Mouse (Mus musculus) right cerebral cortex, postnatal 4 days (tissue): ENCODE results near the gene Hcar2.

ENCODE experiments used
- DNase-seq: peaks from one replicate; pipeline ENCODE4 v3.0.0-alpha.2; 2022

Gene Hcar2

DNA sequence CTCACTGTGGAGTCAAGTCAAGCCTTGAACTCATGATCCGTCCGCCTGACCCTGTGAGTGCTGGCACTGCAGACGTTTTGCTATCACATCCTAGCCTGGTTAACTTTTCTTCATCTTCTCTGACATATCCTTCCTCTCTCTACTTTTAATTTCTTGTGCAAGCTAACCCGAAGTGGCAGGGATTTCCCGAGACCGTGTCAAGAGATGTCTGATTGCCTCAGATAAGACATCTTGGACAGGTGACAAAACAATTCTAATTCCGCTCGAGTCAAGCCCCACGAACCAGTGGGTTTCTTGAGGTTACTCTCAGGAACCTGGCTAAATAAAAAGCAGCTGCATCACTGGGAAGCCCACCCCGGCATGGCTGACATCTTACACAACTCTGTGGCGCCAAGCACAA lies 6.5 kb downstream of the Hcar2 start:
- DNase-seq, result no peak

DNA sequence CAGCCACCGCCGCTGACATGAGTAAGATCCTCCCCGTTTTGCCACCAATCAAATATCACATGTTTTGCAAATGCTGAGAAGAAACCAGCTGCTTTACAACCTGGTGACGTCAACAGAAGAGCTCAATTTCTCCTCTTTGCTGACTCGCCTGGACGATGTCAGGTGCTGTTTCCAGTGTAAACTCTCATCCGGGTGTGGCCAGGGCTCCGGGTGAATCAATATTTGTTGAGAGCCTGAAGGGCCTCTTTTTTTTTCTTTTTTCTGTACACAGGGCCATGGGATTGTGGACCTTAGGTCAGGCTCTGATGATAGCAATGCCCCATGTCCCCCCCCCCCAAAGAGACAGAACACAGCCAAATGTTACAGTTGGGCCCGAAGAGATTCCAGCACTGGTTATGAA lies 10.8 kb downstream of the Hcar2 start:
- DNase-seq, result no peak

DNA sequence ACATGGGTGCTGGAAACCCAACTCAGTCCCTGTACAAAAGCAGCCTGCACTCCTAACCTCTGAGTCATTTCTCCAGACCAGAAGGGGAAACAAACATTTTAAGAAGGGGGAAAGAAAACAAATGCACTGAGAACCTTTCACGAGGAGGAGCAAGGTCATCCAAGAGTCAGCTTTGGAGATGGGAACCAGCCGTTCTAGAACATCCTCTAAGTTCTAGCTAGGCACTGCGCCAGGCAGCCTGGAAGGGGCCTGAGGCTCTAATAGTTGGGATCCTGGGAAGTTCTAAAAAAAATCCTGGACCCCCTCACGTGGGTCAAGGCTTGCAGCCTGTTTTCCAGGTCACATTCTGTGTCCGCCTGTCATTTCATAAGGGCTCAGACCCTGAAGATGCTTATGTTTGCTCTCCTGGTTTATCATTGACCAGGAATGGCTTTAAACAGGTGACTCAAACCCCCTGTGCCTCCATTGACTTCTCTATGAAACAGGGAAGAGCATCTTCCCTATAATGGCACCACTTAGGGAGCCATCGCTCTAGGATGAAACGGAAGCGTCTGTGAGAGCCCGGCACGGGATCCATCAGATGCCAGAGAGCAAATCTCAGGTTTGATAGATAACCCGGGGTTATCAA lies 11.3 kb downstream of the Hcar2 start:
- no peak for DNase-seq

GRCm38 (mm10) chr5:123851398-123851797 lies 13.9 kb downstream of the Hcar2 start:
- no peak for DNase-seq

DNA sequence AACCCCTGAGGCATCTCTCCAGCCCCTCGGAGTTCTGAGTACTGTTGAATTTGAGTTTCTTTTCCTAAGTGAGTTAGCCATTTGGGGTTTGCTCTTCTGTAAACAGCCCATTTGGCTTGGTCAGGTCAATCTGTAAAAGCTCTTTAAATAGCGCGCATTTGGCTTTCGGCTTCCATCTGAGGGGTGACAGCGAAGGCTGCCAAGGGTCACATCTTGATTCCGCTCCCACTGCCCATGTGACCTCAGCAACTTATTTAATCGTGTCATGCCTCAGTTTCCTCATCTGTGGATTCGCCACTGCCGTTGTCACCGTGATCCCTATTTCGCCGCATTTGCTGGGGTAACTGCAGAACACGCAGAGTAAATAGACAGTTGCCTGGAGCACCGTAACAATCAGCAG lies 21.0 kb downstream of the Hcar2 start:
- no peak for DNase-seq

- DNase-seq, result no peak
These were observed 21.5 kb downstream of the Hcar2 start for GRCm38 (mm10) chr5:123843816-123844215.

- DNase-seq, result no peak
These were observed 22.4 kb downstream of the Hcar2 start for GRCm38 (mm10) chr5:123842935-123843282.

- no peak for DNase-seq
These were observed 22.9 kb downstream of the Hcar2 start for GRCm38 (mm10) chr5:123842221-123842934.

GRCm38 (mm10) chr5:123837371-123837770 lies 27.9 kb downstream of the Hcar2 start:
- no peak for DNase-seq

- DNase-seq, result no peak
These were observed 30.5 kb downstream of the Hcar2 start for GRCm38 (mm10) chr5:123834836-123835235.

DNA sequence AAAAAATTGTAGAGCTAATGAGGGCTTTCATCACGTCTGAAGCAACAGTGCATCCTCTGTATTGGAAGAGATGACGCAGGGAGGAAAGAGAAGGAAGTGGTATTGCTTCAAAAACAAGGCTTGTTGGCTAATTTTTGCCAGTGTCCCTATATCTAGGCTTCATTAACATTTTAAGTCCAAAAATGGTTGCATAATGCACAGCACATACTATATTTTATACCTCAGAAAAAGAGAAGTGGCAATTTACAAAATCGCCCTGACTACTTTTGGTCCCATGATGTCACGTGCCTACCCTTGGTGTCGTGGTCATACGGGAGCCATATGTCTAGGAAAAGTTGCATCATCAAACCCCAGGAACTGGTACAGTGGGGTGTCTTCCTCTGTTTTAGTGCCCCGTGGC lies 33.0 kb downstream of the Hcar2 start:
- DNase-seq, result no peak

DNA sequence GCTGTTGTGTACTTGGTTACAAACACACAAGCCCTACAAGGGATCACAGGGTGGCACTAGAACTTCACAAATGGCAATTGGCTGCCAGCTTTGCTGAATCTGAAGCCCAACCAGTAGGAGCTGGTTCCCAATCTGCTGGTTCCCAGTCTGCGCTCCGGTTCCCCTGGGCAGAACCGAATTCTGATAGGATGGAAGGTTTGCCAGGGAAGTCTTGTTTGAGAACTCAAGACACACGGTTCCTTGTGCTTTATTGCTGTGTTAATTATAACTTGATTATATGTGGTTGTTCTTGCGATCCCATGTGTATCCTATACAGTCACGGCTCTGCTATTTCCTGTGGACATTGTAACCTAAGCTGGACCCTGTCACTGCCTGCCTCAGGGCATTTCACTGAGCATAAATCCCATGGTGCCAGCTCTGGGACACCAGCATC lies 37.6 kb downstream of the Hcar2 start:
- peak; percentile 12 for DNase-seq

DNA sequence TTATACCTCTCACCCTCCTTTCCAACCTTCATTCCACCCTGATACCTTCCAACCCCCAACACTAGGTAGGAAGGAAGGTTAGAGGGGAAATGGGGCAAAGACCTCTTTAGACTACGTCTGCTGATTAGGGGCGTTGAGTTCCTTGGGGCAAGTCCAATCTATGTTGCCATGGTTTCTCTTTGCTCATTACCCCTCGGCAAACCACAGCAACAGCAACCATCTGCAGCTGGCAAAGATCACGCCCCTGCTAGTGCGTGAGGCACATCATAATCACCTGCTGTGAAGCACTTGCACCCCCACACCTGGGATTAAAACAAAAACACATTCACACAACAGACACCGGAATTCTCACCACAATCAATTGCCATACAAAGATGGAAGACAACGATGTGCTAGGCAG lies 42.6 kb downstream of the Hcar2 start:
- DNase-seq, result no peak

GRCm38 (mm10) chr5:123821264-123821571 lies 44.1 kb downstream of the Hcar2 start:
- no peak for DNase-seq

- DNase-seq, result no peak
These were observed 44.6 kb downstream of the Hcar2 start for GRCm38 (mm10) chr5:123820501-123821263.

DNA sequence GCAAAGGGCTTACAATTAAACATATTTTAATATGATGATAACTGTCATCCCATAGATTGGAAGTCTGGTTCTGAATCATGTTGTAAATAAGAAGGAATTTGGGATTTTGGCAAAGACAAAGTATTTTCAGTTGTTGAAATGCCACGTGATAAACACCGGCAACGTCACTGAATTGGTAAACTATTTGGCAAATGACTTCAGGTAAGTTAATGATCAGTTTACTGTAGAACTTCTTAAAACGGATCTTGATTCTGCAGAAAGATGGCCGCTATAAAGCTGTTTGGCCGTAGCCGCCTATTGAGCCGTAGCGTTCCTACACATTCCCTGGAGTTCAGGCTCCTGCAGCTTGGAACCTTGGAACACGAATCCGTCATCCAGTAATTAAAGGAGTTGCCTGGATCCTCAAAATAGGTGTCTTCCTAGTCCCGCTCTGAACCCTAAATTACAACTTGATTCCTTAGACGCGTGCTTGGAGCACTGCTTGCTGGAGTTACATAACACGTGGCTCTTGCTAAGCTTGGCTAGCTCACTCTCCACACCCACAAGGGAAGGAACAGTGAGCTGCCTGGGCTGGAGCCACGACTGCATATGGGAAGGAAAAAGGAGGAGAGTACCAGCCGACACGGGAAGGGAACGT lies 46.2 kb downstream of the Hcar2 start:
- no peak for DNase-seq

GRCm38 (mm10) chr5:123816891-123817290 lies 48.4 kb downstream of the Hcar2 start:
- DNase-seq, result no peak
